Mouse (Mus musculus) liver (tissue): ENCODE results near the gene Ankrd55.
"Not testable (repeated sequence)": the region's sequence is repeated elsewhere in the genome, so short reads cannot be mapped to it uniquely, and the experiment has no call there.

Experiments used
- DNase-seq: peaks from one replicate; pipeline ENCODE4 v3.0.0-alpha.2; 2020; ENCODE audit warnings: mixed read lengths

Gene Ankrd55

DNA sequence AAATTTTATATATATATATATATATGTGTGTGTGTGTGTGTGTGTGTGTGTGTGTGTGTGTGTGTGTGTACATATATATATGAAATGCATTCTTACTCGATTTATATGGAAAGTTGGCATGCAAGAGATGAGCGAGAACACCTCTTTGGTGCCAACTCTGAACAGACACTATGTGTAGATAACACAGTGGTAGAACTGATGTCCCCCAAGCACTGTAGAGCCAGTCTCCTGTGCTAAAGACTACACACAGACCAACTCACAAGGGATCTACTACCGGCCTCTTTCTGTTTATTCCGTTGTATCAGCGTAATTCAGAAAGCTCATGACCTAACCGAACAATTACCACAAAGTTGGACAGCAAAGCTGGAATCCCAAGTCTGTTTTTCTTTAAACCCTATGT lies 6.2 kb downstream of the Ankrd55 start:
- no peak for DNase-seq

DNA sequence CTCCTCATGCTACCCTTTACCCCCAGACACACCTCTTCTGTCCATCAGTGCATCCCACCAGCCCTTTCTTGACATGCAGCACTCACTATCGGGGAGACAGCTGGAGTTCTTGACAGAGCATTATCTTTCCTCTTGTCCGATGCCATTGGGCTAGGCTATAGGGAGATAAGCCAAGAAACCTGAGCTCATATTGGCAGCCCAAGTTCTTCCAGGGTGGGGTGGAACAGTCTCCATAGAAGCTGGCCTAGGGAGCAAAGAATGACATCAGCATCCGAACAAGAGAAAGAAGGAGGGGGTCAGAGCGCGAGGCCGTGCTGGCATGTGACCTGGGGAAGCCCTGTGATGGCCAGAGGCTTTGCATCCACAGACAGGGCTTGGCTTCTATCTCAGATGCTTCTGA lies 9.5 kb downstream of the Ankrd55 start:
- no peak for DNase-seq

- DNase-seq = no peak
Observed at GRCm38 (mm10) chr13:112303429-112303828, 15.2 kb downstream of the Ankrd55 start.

- DNase-seq = peak; percentile 42
Observed at GRCm38 (mm10) chr13:112308672-112309071, 20.4 kb downstream of the Ankrd55 start.

GRCm38 (mm10) chr13:112311611-112312010 lies 23.4 kb downstream of the Ankrd55 start:
- not testable (repeated sequence) for DNase-seq

GRCm38 (mm10) chr13:112315442-112315841 lies 27.2 kb downstream of the Ankrd55 start:
- no peak for DNase-seq

- no peak for DNase-seq
Observed at GRCm38 (mm10) chr13:112316622-112317482, 28.6 kb downstream of the Ankrd55 start.

DNA sequence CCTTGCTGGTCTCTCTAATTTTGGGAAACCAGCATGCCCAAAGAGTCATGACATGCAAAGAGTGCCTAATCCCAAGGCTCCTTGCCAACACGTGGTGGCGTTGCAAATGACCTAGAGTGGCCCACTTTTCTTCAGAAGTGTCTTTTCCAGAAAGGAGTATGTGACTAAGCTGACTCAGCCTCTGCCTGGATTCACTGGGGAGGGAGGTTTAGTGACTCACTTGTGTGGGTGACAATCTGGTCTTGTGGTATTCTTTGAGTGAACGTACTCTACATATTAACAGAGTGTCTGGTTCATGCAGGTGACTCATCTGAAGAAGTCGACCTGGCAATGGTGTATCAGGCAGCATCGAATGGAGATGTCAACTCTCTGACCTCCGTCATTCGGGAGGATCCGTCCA lies 29.9 kb downstream of the Ankrd55 start:
- no peak for DNase-seq

- no peak for DNase-seq
Observed at GRCm38 (mm10) chr13:112323591-112324266, 35.5 kb downstream of the Ankrd55 start.

GRCm38 (mm10) chr13:112325126-112325525 lies 36.9 kb downstream of the Ankrd55 start:
- no peak for DNase-seq

DNA sequence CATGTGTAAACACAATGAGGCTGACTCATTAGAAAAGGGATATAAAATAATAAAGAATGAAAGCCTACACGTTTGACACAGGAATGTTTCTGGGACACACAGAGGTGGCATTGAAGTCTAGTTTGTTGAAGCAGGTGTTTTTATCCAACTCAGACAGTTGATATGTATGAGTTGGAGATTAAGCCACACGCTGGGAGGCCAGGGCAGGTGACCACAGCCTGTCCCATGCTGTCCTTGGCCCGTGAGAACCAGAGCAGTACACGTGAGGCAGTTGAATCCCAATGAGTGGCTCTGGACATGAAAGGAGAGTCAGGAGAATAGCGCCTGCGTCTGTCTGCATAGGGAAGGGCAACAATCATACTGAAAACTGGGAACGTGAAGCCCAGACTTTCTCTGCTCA lies 38.2 kb downstream of the Ankrd55 start:
- no peak for DNase-seq

DNA sequence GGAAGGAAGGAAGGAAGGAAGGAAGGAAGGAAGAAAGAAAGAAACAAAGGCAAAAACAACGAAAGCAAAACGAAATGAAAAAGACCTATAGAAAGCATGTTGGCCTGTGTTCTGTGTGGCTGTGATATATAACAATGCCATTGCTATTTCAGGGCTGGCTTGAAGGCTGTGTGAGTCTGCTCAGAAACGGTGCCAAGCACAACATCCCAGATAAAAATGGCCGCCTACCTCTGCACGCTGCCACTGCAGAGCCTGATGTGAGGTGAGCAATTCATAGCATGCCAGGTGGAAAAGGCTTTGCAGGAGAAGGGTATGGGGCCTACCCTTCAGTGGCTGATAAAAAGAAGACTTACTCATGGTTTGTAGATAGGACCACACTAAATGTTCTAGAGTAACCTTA lies 38.7 kb downstream of the Ankrd55 start:
- no peak for DNase-seq

- DNase-seq = no peak
Observed at GRCm38 (mm10) chr13:112327511-112327910, 39.3 kb downstream of the Ankrd55 start.

GRCm38 (mm10) chr13:112330257-112330656 lies 42.0 kb downstream of the Ankrd55 start:
- DNase-seq = no peak

DNA sequence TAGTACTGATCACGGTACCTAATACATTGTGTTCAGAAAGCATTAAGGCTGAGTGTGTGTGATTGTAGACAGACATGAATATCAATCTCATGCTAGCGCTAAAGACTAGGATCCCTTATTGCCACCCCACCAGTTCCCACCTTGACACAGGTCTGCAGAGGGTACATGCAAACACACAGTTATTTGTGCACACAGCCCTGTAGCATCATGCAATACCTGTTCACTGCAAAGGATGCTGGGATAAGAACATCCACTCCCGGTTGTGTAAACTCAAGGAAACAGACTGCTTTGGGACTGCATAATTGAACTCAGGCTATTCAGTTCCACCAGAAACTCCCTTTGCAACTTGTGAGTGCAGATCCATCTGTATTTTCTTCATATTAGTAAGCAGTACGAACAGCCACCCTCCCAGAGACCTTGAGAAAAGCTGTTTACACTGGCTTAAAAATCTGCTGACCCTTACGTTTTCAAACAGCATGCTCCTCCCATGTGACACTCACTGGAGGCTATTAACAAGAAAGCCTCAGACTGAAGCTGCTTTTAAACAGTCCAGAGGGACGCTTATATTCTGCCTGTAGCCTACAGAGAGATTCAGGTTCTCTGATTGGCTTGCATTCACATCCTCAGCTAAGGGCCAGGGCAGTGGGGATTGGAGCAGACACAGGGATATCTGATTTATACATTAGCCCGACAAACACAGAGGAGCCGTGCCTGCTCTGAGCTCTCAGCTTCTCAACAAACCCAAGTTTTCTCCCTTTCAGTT lies 42.8 kb downstream of the Ankrd55 start:
- DNase-seq = no peak

GRCm38 (mm10) chr13:112331682-112332061 lies 43.4 kb downstream of the Ankrd55 start:
- no peak for DNase-seq

GRCm38 (mm10) chr13:112335531-112335930 lies 47.3 kb downstream of the Ankrd55 start:
- no peak for DNase-seq

DNA sequence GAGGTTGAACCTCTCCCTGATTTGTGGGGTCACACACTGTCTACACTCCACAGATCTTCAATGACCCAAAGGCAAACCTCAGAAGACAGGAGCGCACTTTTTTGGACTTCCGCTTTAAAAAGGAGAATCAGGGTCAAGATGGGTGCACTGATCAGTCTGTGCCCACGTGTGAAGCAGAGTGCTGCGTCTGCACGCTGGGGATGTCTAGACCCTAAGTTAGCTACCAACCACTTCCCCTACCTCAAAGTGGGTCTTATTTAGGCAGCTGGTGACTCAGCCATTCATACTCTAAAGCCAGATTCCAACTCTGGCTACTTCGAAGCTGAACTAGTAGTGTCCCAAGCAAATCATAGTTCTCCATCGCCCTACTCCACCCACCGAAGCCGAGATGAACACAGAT lies 48.9 kb downstream of the Ankrd55 start:
- DNase-seq = no peak

GRCm38 (mm10) chr13:112340205-112340604 lies 52.0 kb downstream of the Ankrd55 start:
- no peak for DNase-seq

- DNase-seq = no peak
Observed at GRCm38 (mm10) chr13:112340761-112341160, 52.5 kb downstream of the Ankrd55 start.

- DNase-seq = peak; percentile 17
Observed at GRCm38 (mm10) chr13:112342971-112343627, 54.8 kb downstream of the Ankrd55 start.

DNA sequence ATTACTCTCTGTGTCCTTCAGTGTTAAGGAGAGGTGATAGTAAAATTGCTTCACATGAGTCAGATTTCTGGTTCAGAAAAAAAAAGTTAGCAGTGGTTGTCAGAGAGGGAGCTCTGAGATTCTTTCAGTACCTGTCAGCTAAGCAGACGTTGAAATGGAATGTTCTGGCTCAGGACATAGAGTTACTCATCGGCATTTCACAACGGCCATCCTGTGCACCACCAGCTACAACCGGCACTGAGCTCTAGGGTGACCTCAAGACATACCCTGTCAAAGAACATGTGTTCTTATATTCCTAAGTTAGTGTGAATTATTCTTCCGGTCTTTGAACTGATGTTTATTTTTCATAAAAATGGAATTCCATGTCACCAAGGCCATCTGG lies 55.4 kb downstream of the Ankrd55 start:
- no peak for DNase-seq

- no peak for DNase-seq
Observed at GRCm38 (mm10) chr13:112344270-112344864, 56.1 kb downstream of the Ankrd55 start.
